Mouse (Mus musculus): ENCODE measurements around the gene Slc6a6. TPM values are rescaled to one million over a fixed set of nuclear protein-coding genes. Genes with fewer than 3 reads are reported as not detected.

Slc6a6 gene
- total and polyA plus RNA-seq, 3 experiments, result 54.6 to 90.0 TPM; not detected in 1

- DNase-seq (ENCODE audit: low read depth, low spot score), result no peak
- H3K27me3 ChIP-seq (ENCODE audit: control insufficient read depth in 1 of 2, insufficient read depth in 2 of 2, low read length in 2 of 2), result no peaks in the 10 kb centered on the region
Measured at GRCm38 (mm10) chr6:91681841-91682240, 2.0 kb upstream of the Slc6a6 start.

GRCm38 (mm10) chr6:91683121-91683520, 732 bp upstream of the Slc6a6 start:
- no peaks in the 10 kb centered on the region for H3K27me3 ChIP-seq (ENCODE audit: control insufficient read depth in 1 of 2, insufficient read depth in 2 of 2, low read length in 2 of 2)
- peak overlapping the region; percentile 11 to 34; a peak in 2 of 4 replicates for H3K4me3 ChIP-seq (ENCODE audit: control insufficient read depth in 1 of 2, insufficient read depth in 1 of 2, low read depth in 2 of 2, low read length in 2 of 2)
- peaks cover 0 to 27% of the 10 kb centered on the region in 2 experiments; a peak in 2 of 4 replicates for H3K36me3 ChIP-seq (ENCODE audit: control insufficient read depth in 1 of 2, insufficient read depth in 2 of 2, low read length in 2 of 2)
- peak overlapping the region; percentile 97 for H3K27ac ChIP-seq (ENCODE audit: control insufficient read depth, low read depth, low read length)
- peak overlapping the region; percentile 76 for H3K9ac ChIP-seq (ENCODE audit: control insufficient read depth, low read depth, low read length, poor library complexity, severe bottlenecking)
- no peaks in the 10 kb centered on the region for H3K9me3 ChIP-seq (replicated peaks; ENCODE audit: insufficient read depth, low read length)
- DNase-seq (ENCODE audit: low read depth, low spot score), result peak; percentile 85
- H3K4me1 ChIP-seq (ENCODE audit: control insufficient read depth in 1 of 2, insufficient read depth in 2 of 2, low read length in 2 of 2), result peaks cover 7 to 42% of the 10 kb centered on the region in 2 experiments; a peak in 3 of 4 replicates
- H3K79me2 ChIP-seq (ENCODE audit: control insufficient read depth, insufficient read depth, low read length, poor library complexity), result peaks cover 39% of the 10 kb centered on the region
- TF ChIP-seq ZKSCAN1 (IDR thresholded peaks at IDR 0.05; ENCODE audit: low read depth, low read length) (no peak), KAT2A (conservative IDR thresholded peaks at IDR 0.05; ENCODE audit: low read depth, low read length) (no peak), RAD21 (IDR thresholded peaks at IDR 0.05; ENCODE audit: low read depth, low read length) (no peak), ETS1 (IDR thresholded peaks at IDR 0.05; ENCODE audit: low read depth, low read length) (peak; percentile 39), MAFK (IDR thresholded peaks at IDR 0.05; ENCODE audit: borderline replicate concordance, low read depth, low read length) (no peak), MEF2A (IDR thresholded peaks at IDR 0.05; ENCODE audit: extremely low read depth, insufficient replicate concordance, low read depth, low read length, poor library complexity, severe bottlenecking) (no peak), TAL1 (IDR thresholded peaks at IDR 0.05; ENCODE audit: low read length) (no peak), SMC3 (IDR thresholded peaks at IDR 0.05; ENCODE audit: low read depth, low read length) (no peak), USF2 (IDR thresholded peaks at IDR 0.05; ENCODE audit: borderline replicate concordance in 1 of 2, insufficient read depth in 1 of 2, low read depth in 1 of 2, low read length in 2 of 2) (no peak), GATA1 (IDR thresholded peaks at IDR 0.05; ENCODE audit: low read depth, low read length) (no peak), ZNF384 (IDR thresholded peaks at IDR 0.05; ENCODE audit: low read depth, low read length) (no peak), MAZ (IDR thresholded peaks at IDR 0.05; ENCODE audit: low read depth, low read length) (peak; percentile 13; the same call in 1 of the 2 replicates), TBP (IDR thresholded peaks at IDR 0.05; ENCODE audit: low read depth, low read length) (0 out of 2 replicates have a peak, but pooled peaks have one; percentile 46), POLR2A (IDR thresholded peaks at IDR 0.05; ENCODE audit: control insufficient read depth in 1 of 2, insufficient read depth in 1 of 2, low read depth in 1 of 2, low read length in 2 of 2, poor library complexity in 1 of 2) (no peak), MYB (IDR thresholded peaks at IDR 0.05; ENCODE audit: low read depth, low read length) (no peak), ELF1 (IDR thresholded peaks at IDR 0.05; ENCODE audit: low read depth, low read length) (peak; percentile 63; the same call in 1 of the 2 replicates), E2F4 (IDR thresholded peaks at IDR 0.05; ENCODE audit: borderline replicate concordance, low read depth, low read length) (no peak), USF1 (IDR thresholded peaks at IDR 0.05; ENCODE audit: low read depth, low read length) (no peak), ZMIZ1 (IDR thresholded peaks at IDR 0.05; ENCODE audit: low read depth, low read length) (no peak), MAX (IDR thresholded peaks at IDR 0.05; ENCODE audit: low read length) (no peak), CTCF (IDR thresholded peaks at IDR 0.05 in 2 of 3, conservative IDR thresholded peaks at IDR 0.05 in 1 of 3; ENCODE audit: control insufficient read depth in 1 of 3, insufficient read depth in 1 of 3, low read depth in 2 of 3, low read length in 3 of 3, poor library complexity in 1 of 3, severe bottlenecking in 1 of 3) (peak; percentile 46 to 58 (median 52)), POLR2AphosphoS2 (IDR thresholded peaks at IDR 0.05; ENCODE audit: low read length) (no peak), POLR2AphosphoS5 (IDR thresholded peaks at IDR 0.05; ENCODE audit: borderline replicate concordance, low read depth, low read length) (no peak), SIN3A (IDR thresholded peaks at IDR 0.05; ENCODE audit: low read length) (peak; percentile 35; the same call in 1 of the 2 replicates), CHD1 (IDR thresholded peaks at IDR 0.05; ENCODE audit: low read depth, low read length) (no peak), MYC (IDR thresholded peaks at IDR 0.05; ENCODE audit: low read depth, low read length) (0 out of 2 replicates have a peak, but pooled peaks have one; percentile 10), TCF12 (IDR thresholded peaks at IDR 0.05; ENCODE audit: low read depth, low read length) (no peak), ZC3H11A (IDR thresholded peaks at IDR 0.05; ENCODE audit: low read depth, low read length) (no peak)

More at GRCm38 (mm10) chr6:91681841-91682240, 2.0 kb upstream of the Slc6a6 start:
- Histone ChIP-seq H3K79me2 (ENCODE audit: control insufficient read depth, insufficient read depth, low read length, poor library complexity) (peaks cover 31% of the 10 kb centered on the region), H3K4me1 (ENCODE audit: control insufficient read depth in 1 of 2, insufficient read depth in 2 of 2, low read length in 2 of 2) (peaks cover 7 to 37% of the 10 kb centered on the region in 2 experiments; a peak in 3 of 4 replicates), H3K9ac (ENCODE audit: control insufficient read depth, low read depth, low read length, poor library complexity, severe bottlenecking) (no peak overlapping the region), H3K27ac (ENCODE audit: control insufficient read depth, low read depth, low read length) (no peak overlapping the region), H3K36me3 (ENCODE audit: control insufficient read depth in 1 of 2, insufficient read depth in 2 of 2, low read length in 2 of 2) (peaks cover 0 to 27% of the 10 kb centered on the region in 2 experiments; a peak in 2 of 4 replicates), H3K9me3 (replicated peaks; ENCODE audit: insufficient read depth, low read length) (no peaks in the 10 kb centered on the region), H3K4me3 (ENCODE audit: control insufficient read depth in 1 of 2, insufficient read depth in 1 of 2, low read depth in 2 of 2, low read length in 2 of 2) (no peak overlapping the region)
- TF ChIP-seq HCFC1 (IDR thresholded peaks at IDR 0.05; ENCODE audit: low read depth, low read length) (no peak), GABPA (IDR thresholded peaks at IDR 0.05; ENCODE audit: low read depth, low read length) (no peak), UBTF (IDR thresholded peaks at IDR 0.05; ENCODE audit: borderline replicate concordance, insufficient read depth, low read depth, low read length) (no peak), BHLHE40 (IDR thresholded peaks at IDR 0.05; ENCODE audit: borderline replicate concordance, low read depth, low read length) (no peak), ETS1 (IDR thresholded peaks at IDR 0.05; ENCODE audit: low read depth, low read length) (no peak), SMC3 (IDR thresholded peaks at IDR 0.05; ENCODE audit: low read depth, low read length) (no peak), KAT2A (conservative IDR thresholded peaks at IDR 0.05; ENCODE audit: low read depth, low read length) (no peak), ELF1 (IDR thresholded peaks at IDR 0.05; ENCODE audit: low read depth, low read length) (no peak), SIN3A (IDR thresholded peaks at IDR 0.05; ENCODE audit: low read length) (no peak), ZC3H11A (IDR thresholded peaks at IDR 0.05; ENCODE audit: low read depth, low read length) (no peak), POLR2AphosphoS2 (IDR thresholded peaks at IDR 0.05; ENCODE audit: low read length) (no peak)
